Mouse (Mus musculus) kidney, embryonic 16.5 days (tissue): ENCODE measurements at regions not wholly inside any gene's neighbourhood (a gene's known extent, or its start where the extent isn't known, plus 50 kb on each side); places are given as distances from the start of the nearest gene placed in this dataset.

Experiments
- ATAC-seq: fragments of 200-750 bp; cut with Nextera tagmentation; 2 replicates; pipeline ENCODE4 v1.8.0; 2017; ENCODE audit warnings: moderate TSS enrichment; ENCODE audit not compliant: low FRiP score, low TSS enrichment
- H3K27ac ChIP-seq: fragments of 300-500 bp; sonication (generic); 2 replicates; pipeline ENCODE4 v1.5.1; 2014; ENCODE audit warnings: low read length
- H3K27me3 ChIP-seq: fragments of 300-500 bp; sonication (generic); 2 replicates; pipeline ENCODE4 v1.6.1; 2014; ENCODE audit warnings: low read length, control low read depth, mixed read lengths; ENCODE audit not compliant: insufficient read depth
- H3K36me3 ChIP-seq: fragments of 300-500 bp; sonication (generic); 2 replicates; pipeline ENCODE4 v1.6.1; 2014; ENCODE audit warnings: low read length, control low read depth, mixed read lengths; ENCODE audit not compliant: insufficient read depth
- H3K4me1 ChIP-seq: fragments of 300-500 bp; sonication (generic); 2 replicates; pipeline ENCODE4 v1.6.1; 2014; ENCODE audit warnings: low read length, control low read depth, mixed read lengths; ENCODE audit not compliant: insufficient read depth
- H3K4me2 ChIP-seq: fragments of 300-500 bp; sonication (generic); replicated peaks from 2 replicates; pipeline ENCODE4 v1.6.1; 2014; ENCODE audit warnings: low read depth, low read length
- H3K4me3 ChIP-seq: fragments of 300-500 bp; sonication (generic); 2 replicates; pipeline ENCODE4 v1.5.1; 2014; ENCODE audit warnings: mild to moderate bottlenecking, low read length
- H3K9ac ChIP-seq: fragments of 300-500 bp; sonication (generic); replicated peaks from 2 replicates; pipeline ENCODE4 v1.6.1; 2014; ENCODE audit warnings: low read length
- H3K9me3 ChIP-seq: fragments of 300-500 bp; sonication (generic); 2 replicates; pipeline ENCODE4 v1.6.1; 2016; ENCODE audit warnings: low read length, control low read depth
- whole genome bisulfite sequencing: fragments of 180-500 bp; shearing (Covaris S2); extraction: QIAGEN DNeasy Blood & Tissue Kit; methylation state at CpG from one replicate; pipeline ENCODE4 v1.1.7; 2014; 5-methylcytosine and 5-hydroxymethylcytosine counted together

GRCm38 (mm10) chr19:23087575-23087974, 53.5 kb upstream of the Klf9 start:
- H3K36me3 ChIP-seq = no peaks in the 10 kb centered on the region
- 84% methylated on average over 3 of the region's 3 CpGs for WGBS
- H3K4me1 ChIP-seq = no peaks in the 10 kb centered on the region
- H3K9ac ChIP-seq = no peak overlapping the region
- no peak overlapping the region for H3K27ac ChIP-seq
- H3K9me3 ChIP-seq = no peaks in the 10 kb centered on the region
- no peak overlapping the region for H3K4me2 ChIP-seq
- no peak overlapping the region for H3K4me3 ChIP-seq
- H3K27me3 ChIP-seq = no peaks in the 10 kb centered on the region
- ATAC-seq = no peak

DNA sequence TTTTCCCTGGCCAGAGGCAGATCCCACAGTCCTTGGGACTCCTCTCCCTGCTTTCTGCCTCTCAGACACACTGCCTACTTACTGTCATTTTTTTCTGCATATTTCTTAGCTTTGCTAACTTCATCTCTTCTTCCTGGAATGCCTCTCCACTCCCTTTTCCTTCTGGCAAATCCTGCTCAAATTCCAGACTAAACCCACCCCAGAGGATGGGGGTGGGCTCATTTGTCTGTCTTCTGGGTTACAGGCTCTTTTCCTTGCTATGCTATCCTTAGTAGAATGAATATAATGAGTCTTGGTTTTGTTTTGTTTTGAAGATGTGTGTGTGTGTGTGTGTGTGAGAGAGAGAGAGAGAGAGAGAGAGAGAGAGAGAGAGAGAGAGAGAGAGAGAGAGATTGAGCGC, 51.9 kb upstream of the Klf9 start:
- WGBS = 90% methylated on average over 1 of the region's 1 CpGs

GRCm38 (mm10) chr19:23089761-23090514, 51.1 kb upstream of the Klf9 start:
- WGBS = 84% methylated on average over 8 of the region's 8 CpGs
- Histone ChIP-seq H3K4me2 (no peak overlapping the region), H3K9me3 (no peaks in the 10 kb centered on the region), H3K27ac (no peak overlapping the region), H3K36me3 (no peaks in the 10 kb centered on the region), H3K4me3 (no peak overlapping the region), H3K9ac (no peak overlapping the region), H3K27me3 (no peaks in the 10 kb centered on the region), H3K4me1 (no peaks in the 10 kb centered on the region)
- no peak for ATAC-seq

More for the DNA sequence above, 51.9 kb upstream of the Klf9 start:
- Histone ChIP-seq H3K4me2 (no peak overlapping the region), H3K27me3 (no peaks in the 10 kb centered on the region), H3K27ac (no peak overlapping the region), H3K4me3 (no peak overlapping the region), H3K9ac (no peak overlapping the region), H3K4me1 (no peaks in the 10 kb centered on the region), H3K9me3 (no peaks in the 10 kb centered on the region), H3K36me3 (no peaks in the 10 kb centered on the region)
- ATAC-seq = no peak
